Mouse (Mus musculus) embryonic stem cell, embryonic (primary cell): ENCODE measurements around the gene Gabrd.

ENCODE experiments used
- CTCF ChIA-PET, 4 experiments: fragments of 300-600 bp in 2 of 4; fragments of 350-600 bp in 2 of 4; sonication (Branson Sonifier 250); formaldehyde crosslinking; loops; one replicate each; lab custom pipeline; 2022; ENCODE audit warnings: inconsistent platforms in 2 of 4; lab: Charles Lee
- POLR2A ChIA-PET, 4 experiments: fragments of 300-600 bp in 2 of 4; fragments of 350-600 bp in 2 of 4; sonication (Branson Sonifier 250); formaldehyde crosslinking; loops; one replicate each; lab custom pipeline; 2022; ENCODE audit warnings: antibody characterized with exemption in 4 of 4, inconsistent platforms in 1 of 4; lab: Charles Lee

Gabrd gene

DNA sequence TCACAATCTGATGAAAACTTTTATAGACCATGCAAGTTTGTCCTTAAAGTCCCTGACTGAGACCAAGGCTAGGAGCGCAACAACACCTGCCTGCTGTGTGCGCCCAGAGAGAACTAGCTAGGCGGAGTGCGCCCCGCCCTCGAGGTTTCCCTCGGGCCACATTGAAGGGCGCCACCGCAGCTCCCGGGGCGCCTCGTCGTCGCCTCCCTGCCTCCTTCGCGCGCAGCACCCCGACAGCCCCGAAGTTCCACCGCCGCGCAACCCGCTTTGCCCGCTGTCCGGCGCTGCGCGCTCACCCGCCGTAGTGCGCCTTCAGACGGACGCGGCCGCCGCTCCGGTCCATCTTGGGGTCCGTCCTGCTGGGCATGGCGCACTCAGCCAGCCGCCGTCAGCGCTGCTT, 37.1 kb downstream of the Gabrd start:
- ChIA-PET POLR2A (interaction anchor here in 3 of 4 experiments (0.7 to 2.8 kb wide), 33 partner anchors 9 to 400 kb away, joined by 3 to 13 read pairs (median 3); partner anchors contain the start of genes Atad3a (in 1 of the 3), Mib2 (in 1 of the 3) and Morn1 (in 1 of the 3)), CTCF (interaction anchor here in 3 of 4 experiments (0.6 to 0.7 kb wide), 7 partner anchors 22 to 1299 kb away, joined by 3 to 17 read pairs (median 4); partner anchors contain the start of gene Cfap74 (in 1 of the 3))

DNA sequence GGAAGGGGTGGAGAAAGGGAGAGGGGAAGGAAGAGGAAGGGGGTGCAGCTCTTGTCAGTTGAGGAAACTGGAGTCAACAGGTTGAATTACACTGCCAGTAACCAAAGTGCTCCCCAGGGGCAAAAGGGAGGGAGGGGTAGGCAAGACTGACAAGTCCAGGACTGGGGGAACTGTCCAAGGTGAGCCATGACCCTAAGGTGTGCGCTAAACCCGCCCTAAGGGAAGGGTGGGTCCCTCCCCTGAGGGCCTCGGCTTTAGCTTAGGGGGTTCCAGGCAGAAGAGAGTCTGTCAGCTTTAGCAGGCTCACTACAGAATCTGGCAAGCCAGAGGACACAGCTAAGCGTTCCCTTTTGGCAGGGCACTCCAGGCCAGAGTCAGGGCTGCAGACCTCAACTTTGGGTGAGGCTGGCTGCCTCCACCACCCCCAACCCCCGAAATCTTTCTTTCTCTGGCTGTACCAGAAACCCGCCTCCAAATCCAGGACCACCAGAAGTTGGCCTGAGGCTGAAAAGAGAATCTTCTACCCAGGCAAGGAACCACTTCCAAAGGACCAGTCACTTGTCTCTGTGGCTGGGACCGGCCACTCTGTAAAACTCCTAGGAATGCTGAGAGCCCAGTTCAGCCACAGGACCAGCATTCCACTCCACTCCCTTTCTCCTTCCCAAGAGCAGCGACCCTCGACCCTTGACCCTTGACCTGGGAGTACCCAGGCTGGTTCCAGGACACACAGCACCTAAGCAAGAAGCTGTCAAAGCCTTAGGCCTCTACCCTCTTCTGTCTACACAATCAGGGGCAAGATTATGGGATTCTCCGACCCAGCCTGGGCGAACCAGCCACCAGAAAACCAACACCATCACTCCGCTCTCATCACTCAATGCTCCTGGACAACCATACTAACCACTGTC, 38.1 kb downstream of the Gabrd start:
- CTCF ChIA-PET, result interaction anchor here in 2 of 4 experiments (0.7 to 1.5 kb wide), 4 partner anchors 9 to 39 kb away, joined by 3 to 6 read pairs (median 4); no protein-coding TSS in a partner anchor
- POLR2A ChIA-PET, result interaction anchor here in 3 of 4 experiments (0.6 to 1.8 kb wide), 14 partner anchors 9 to 759 kb away, joined by 3 to 5 read pairs (median 3); partner anchors contain the start of gene Cfap74 (in 1 of the 3)

DNA sequence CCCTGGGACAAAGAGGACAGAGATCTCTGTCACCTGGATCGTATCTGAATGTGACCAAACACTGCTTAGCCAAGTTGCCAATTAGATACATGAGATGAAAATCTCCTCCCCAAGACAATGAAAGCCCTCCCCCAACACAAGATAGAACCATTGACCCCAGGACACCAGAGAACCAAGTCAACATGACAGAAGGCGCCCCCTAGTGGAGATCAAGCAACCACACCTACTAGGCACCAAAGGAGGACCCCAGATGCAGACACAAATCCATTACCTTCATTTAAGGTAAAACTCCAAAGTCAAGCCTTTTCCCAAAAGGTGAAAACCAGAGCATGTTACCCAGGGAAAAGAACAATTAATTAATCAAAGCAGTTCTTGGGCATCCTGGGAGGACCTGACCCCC, 40.3 kb downstream of the Gabrd start:
- POLR2A ChIA-PET, result no interaction called here
- CTCF ChIA-PET, result interaction anchor here in 1 of 4 experiments (1.0 to 1.4 kb wide), 2 partner anchors 14 to 37 kb away, joined by 3 read pairs; no protein-coding TSS in a partner anchor

DNA sequence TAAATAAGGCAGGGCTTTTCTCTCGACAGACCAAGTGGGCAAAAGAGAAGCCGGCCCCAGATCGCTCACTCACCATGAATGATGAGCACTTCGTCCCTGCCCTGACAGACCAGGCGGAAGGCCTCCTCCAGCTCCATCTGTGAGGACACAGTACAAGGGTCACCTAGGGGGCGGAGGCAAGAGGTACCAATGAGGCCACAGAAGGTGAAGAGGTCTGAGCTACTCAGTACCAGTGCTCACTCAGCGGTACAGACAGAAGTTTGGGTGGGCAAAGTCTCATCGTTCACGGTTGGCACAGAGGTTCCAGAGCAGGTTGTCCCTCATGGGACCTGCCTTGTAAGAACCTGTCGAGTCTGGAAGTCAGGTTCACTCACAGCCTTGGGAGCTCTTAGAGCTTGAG, 41.6 kb downstream of the Gabrd start:
- CTCF ChIA-PET, result no interaction called here
- POLR2A ChIA-PET, result interaction anchor here in 1 of 4 experiments (0.7 to 1.5 kb wide), 2 partner anchors 18 to 125 kb away, joined by 3 read pairs; no protein-coding TSS in a partner anchor

DNA sequence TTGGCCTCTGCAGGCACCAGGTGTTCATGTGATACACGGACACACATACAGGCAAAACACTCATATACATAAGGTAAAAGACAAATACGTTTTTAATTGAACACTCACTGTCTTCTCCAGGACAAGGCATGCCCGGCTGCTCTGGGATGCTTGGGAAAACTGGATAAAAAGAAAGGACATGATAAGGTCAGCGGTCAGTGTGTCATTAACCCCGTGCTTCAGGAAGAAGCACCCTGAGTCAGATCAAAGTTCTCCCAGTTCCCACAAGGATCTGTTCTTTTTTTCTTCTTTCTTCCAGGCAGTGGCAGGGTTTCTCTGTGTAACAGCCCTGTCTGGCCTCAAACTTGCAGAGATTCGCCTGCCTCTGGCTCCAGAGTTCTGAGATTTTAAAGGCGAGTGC, 43.4 kb downstream of the Gabrd start:
- POLR2A ChIA-PET, result interaction anchor here in 2 of 4 experiments (0.6 to 1.5 kb wide), 2 partner anchors 16 to 350 kb away, joined by 3 read pairs; partner anchors contain the start of gene Ssu72 (in 1 of the 2)
- CTCF ChIA-PET, result no interaction called here

DNA sequence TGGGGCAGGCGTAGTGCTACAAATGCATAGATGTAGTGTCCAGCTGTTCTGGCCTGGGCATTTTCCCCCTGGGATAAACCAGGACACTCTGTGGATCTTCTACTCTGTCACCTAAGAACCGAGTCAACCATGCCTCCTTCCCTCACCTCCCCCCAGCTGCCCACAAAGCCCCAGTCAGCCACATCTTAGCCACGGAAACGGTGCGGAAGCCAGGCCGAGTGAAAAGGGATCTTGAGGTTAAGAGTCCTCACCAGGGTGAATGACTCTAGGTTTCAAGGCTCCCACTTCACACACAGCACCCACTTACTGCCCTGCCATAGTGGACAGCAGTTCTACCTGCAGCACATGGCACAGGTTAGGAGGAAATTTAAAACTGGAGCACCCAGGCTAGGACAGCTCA, 43.9 kb downstream of the Gabrd start:
- ChIA-PET POLR2A (no interaction called here), CTCF (no interaction called here)

DNA sequence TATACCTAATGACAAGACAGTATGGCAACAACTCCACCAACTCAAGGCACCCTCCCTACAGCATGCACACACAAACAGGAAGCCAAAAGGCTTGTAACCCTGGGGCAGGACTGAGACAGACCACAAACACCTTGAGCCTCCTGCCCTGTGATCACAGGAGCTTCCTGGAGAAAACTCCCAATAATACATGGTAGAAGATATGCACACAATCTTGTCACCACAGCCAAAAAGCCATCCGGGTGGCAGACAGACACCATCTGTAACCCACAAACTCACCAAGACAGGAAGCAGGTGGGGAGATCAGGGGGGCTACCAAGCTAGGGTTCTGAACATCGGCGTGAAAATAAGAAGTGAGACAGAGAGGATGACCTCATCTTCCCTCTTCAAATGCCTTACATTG, 45.3 kb downstream of the Gabrd start:
- ChIA-PET CTCF (interaction anchor here in 1 of 4 experiments (0.6 kb wide), 1 partner anchor 8 kb away, joined by 4 read pairs; no protein-coding TSS in a partner anchor), POLR2A (interaction anchor here in 2 of 4 experiments (1.2 to 1.7 kb wide), 2 partner anchors 9 to 33 kb away, joined by 3 to 6 read pairs; partner anchors contain the start of gene Prkcz (in 1 of the 2))

DNA sequence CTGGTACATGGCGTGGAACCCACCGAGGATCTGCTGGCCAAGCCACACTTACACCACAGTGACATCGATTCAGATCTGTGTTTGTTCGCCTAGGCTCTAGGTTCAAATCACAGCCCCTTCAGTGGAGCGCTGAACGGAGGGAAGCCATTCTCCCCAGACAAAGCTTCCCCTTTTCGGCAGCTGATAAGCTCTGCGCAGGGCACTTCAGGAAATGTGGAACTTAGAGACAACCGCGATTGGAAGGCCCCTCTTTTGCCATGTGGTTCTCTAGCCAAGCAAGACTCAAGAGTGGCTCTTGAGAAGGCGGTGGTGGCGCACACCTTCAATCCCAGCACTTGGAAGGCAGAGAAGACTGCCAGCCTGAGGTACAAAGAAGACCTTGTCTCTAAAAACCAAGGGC, 51.6 kb downstream of the Gabrd start:
- POLR2A ChIA-PET, result interaction anchor here in 2 of 4 experiments (0.8 to 1.8 kb wide), 5 partner anchors 14 to 55 kb away, joined by 3 to 9 read pairs (median 5); partner anchors contain the start of gene Prkcz (in 2 of the 2)
- CTCF ChIA-PET, result interaction anchor here in 3 of 4 experiments (0.7 to 1.4 kb wide), 3 partner anchors 21 to 26 kb away, joined by 3 to 4 read pairs (median 3); no protein-coding TSS in a partner anchor

DNA sequence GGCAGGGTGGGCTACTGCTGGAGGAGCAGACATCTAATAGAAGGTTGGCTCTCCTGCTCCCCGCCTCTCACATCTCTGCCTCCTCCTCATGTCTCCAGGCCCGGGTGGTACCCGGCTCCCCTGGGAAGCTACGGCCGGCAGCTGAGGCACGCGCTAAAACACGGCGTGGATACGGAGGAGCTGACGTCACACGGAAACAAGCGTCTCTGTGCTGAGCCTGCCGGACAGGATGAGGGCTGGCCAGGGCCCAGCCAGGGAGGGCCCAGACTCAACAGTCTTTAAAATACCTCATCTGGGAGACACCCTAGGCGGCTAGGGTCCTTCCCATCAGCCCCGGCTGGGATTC, 52.3 kb downstream of the Gabrd start:
- POLR2A ChIA-PET, result interaction anchor here in 2 of 4 experiments (1.3 to 1.7 kb wide), 4 partner anchors 14 to 21 kb away, joined by 3 to 9 read pairs (median 4); partner anchors contain the start of gene Prkcz (in 2 of the 2)
- CTCF ChIA-PET, result interaction anchor here in 3 of 4 experiments (0.7 to 1.4 kb wide), 6 partner anchors 22 to 366 kb away, joined by 3 to 4 read pairs (median 3); no protein-coding TSS in a partner anchor

DNA sequence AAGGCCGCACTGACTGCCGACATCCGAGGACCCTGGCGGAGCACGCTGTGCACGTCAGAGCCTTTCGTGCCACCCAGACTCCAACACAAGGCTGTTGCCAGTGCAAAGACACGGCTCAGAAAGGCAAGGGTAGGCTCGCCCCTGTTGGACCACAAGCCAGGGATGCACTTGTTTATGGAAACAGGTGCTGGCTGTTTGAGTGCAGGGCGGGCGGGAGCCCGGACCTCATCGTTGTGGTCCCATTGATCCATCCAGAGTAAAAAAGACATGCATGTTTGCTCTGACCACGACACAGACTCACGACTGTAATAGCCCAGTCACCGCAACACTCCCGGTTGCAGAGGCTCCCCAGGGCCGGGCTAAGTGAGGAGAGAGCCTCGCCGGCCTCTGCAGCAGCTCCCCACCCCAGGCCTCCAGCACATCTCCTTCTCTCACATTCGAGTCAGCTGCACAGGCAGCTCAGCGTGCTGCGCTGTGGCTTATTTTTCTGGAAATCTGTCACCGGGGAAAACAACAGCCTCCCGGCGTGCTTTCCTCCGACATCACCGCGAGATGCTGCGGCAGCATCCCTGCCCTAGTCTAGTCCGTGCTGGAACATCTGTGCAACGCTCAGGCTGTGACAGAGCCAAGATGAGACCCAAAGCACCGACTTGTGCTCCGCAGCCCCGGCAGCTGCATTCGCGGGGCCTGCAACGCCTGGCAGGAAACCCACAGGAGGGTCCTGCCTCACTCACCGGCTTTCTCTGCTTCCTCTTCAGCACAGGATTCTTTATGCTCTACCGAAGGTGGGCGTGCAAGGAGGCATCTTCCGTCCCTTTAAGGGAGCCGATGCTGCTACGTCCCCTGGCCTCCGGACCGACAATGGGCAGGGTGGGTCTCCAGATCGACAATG, 53.0 kb downstream of the Gabrd start:
- ChIA-PET CTCF (interaction anchor here in 2 of 4 experiments (0.6 to 1.4 kb wide), 5 partner anchors 8 to 366 kb away, joined by 3 to 4 read pairs (median 3); no protein-coding TSS in a partner anchor), POLR2A (interaction anchor here in 3 of 4 experiments (0.8 to 2.2 kb wide), 9 partner anchors 10 to 218 kb away, joined by 3 to 9 read pairs (median 5); partner anchors contain the start of genes Prkcz (in 2 of the 3) and Nadk (in 1 of the 3))

DNA sequence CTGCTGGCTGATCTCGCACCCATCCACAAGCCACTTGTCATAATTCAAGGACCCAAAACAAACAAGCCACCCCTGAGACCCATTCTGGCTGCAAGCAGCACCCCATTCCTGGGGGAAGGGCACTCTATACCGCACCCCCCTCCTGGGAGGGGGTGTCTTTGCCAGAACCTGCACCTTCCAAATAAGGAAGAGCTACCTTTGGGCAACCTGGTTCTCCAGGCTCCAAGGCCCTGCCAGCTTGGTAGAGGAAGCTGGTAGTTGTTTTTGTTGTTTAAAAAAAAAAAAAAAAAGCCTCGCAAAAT, 53.7 kb downstream of the Gabrd start:
- ChIA-PET CTCF (interaction anchor here in 3 of 4 experiments (0.6 to 1.3 kb wide), 3 partner anchors 8 to 290 kb away, joined by 3 to 4 read pairs (median 4); no protein-coding TSS in a partner anchor), POLR2A (interaction anchor here (0.6 to 2.2 kb wide), 9 partner anchors 9 to 353 kb away, joined by 3 to 7 read pairs (median 5); no protein-coding TSS in a partner anchor)

DNA sequence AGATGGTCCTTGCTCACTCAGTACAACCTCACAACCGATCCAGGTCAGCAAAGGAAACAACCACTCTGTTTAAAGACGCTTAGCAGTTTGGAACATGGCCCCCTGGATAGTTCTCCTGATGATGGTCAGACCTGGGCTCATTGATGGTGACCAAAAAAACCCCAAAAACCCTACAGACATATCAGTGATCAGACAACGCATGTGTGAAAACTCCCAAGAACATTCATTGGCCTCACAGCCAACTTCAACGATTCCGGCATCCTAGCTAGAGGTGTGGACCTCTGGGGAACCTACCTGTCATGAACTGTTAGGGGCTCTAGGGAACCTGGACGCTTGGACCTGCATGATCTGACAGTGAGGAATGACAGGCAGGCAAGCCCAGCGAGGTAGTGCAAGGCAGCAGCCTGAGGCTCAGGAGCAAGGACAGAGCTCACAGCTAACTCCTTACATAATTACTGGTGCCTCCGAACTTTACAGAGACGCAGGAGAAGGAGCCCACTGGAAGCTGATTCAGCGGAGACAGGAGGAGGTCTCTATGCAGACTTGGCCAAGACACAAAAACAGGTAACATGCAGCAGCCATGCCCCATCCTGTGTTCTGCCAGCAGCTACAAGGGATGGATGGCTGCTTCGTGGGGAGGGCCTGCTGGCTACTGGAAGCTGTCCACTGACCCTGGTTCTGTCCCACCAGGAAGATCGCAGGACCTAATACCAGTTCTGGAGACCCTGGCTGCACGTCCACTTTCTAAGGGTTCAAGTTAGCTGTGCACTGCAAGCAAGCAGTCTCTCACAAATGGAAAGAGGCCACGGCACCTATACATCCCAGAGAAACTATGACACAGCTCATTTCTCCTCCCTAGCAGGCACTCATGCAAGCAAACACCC, 54.3 kb downstream of the Gabrd start:
- POLR2A ChIA-PET, result interaction anchor here (0.6 to 2.2 kb wide), 9 partner anchors 8 to 353 kb away, joined by 3 to 7 read pairs (median 5); no protein-coding TSS in a partner anchor

DNA sequence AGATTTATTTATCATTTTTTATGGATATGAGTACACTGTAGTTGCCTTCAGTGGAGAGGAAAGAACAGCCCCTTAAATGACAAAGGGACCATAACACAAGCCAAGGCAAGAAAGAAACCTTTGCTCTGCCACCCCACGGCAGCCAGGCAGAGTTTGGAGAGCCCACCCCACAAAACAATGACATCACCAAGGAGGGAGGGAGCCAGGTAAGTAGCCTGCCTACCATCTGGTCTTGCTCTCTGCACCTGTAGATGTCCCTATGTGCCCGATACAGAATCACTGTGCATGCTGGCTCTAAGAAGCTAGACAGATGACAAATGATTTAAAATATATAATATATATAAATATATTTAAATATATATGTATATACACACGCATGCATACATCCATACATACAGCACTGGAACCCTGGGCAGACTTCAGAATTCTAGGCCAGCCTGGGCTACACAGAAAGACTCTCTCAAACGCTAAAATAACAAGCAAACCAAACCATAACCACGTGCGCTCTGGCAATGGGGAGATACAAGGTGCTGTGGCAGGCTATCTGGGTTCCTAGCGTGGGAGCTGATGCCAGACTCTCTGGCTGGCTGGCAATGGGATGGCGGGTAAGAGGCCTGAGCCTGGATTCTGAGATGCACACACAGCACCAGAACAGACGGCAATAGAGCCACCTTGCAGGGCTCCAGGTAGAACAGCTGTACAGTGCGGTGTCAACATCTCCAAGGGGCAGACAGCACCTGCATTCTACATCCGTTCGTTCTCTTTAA, 61.4 kb downstream of the Gabrd start:
- ChIA-PET POLR2A (no interaction called here), CTCF (interaction anchor here in 1 of 4 experiments (0.6 kb wide), 1 partner anchor 72 kb away, joined by 3 read pairs; no protein-coding TSS in a partner anchor)

More for the DNA sequence above, 54.3 kb downstream of the Gabrd start:
- CTCF ChIA-PET, result interaction anchor here in 2 of 4 experiments (0.6 to 1.3 kb wide), 2 partner anchors 13 to 289 kb away, joined by 3 to 4 read pairs; no protein-coding TSS in a partner anchor
